Mouse (Mus musculus) CH12.LX (cell line): ENCODE results near the gene Slc44a3.

Source experiments
- CTCF ChIP-seq, 2 experiments: IDR thresholded peaks in 1 of 2; conservative IDR thresholded peaks in 1 of 2; 2 replicates each; pipeline ENCODE4 v1.5.1; 2011 to 2012; ENCODE audit warnings: low read depth in 2 of 2, low read length in 2 of 2, improper control_type of control experiment in 1 of 2, inconsistent platforms in 1 of 2, mild to moderate bottlenecking in 1 of 2, moderate library complexity in 1 of 2
- POLR2AphosphoS2 ChIP-seq: IDR thresholded peaks from 2 replicates; pipeline ENCODE4 v1.6.1; 2011; ENCODE audit warnings: low read depth, low read length, improper control_type of control experiment

DNA sequence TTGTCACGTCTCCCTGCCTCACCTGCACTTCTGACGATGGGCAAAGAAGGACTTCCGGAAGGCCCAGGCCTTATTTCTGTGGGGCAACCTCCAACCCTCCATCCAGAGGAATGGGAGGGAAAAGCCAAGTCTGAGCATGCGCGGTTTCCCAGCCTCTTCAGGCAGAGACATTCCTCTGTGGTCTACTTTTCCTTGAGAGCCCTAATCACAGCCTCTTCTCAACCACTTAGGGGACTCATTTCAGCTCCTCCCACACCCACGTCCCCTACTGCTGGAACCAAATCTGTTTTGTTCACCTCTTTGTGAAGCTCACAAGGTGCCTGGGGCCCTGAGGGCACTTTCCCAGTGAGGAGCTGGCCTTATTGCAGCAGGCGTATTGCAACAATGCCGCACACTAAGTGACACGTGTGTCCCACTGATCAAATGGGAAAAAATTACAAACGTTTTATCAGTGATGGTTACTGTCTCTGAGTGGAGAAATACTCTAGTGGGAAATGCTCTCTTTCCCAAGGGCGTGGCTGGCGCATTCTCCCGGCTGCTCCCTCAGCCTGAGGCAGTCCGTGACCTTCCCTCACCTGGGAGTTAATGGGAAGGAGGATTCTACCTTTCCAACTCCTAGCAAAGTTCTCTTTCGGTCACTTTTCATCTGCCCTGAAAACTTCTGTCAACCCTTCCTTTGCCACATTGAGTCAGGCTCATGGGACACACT is 27.4 kb upstream of the Slc44a3 start:
- TF ChIP-seq CTCF (conservative IDR thresholded peaks at IDR 0.05 in 1 of 2, IDR thresholded peaks at IDR 0.05 in 1 of 2; ENCODE audit: low read depth in 2 of 2, low read length in 2 of 2): no peak
- TF ChIP-seq POLR2AphosphoS2: no peak
